Mouse (Mus musculus) adipose tissue, adult 10 weeks (tissue): ENCODE data around the gene Chml. TPM values are rescaled to one million over a fixed set of nuclear protein-coding genes. Genes with fewer than 3 reads are reported as not detected.

Experiments used
- polyA plus RNA-seq: library from polyadenylated mRNA; stranded (reverse); fragments of 350-450 nt; fragmentation: Illumina TruSeq; extraction: RNeasy Lipid Tissue Mini Kit (QIAGEN cat#74804); gene quantifications from one replicate; pipeline ENCODE4 v1.2.3, GENCODE M21; 2014; ENCODE audit warnings: low read depth, low replicate concordance

Chml gene
- polyA plus RNA-seq, result 3.6 TPM

DNA sequence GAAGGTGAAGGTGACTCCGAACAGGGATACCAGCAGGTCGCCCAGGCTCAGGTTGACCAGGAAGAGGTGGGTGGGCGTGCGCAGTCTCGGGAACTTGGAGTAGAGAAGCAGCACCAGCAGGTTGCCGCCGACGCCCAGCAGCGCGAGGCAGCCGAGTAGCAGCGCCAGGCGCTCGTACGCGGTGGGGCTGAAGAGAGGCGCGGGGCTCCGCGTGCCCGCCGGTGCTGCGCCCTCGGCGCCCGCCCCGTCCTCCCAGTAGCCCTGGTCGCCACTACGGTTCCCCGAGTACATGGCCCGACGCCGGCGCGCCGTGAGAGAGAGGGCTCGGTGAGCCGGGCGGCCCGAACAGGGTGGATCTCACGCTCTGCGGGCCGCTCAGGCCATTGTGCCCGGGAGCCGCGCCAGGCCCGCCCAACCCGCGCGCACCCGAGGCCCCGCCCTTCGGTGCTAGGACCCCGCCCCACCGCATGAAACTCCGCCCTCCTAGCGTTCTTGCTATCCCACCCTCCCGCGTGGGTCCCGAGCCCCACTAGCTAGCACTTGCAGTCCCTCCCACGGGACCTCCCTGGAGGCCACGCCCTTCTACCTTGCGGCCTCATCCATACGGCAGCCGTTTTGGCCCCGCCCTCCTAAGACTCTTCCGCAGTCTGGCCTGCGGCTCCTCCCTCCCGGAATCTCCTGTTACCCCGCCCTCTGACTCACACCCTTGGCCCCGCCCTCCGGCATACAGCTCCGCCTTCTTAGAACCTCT is at the start of gene Chml, which contains the start of gene Opn3:
Chml (minus strand) TSS at position 656 of the 751 bp plus-strand sequence.
Opn3 (minus strand) TSS at position 531 of the 751 bp plus-strand sequence.

DNA sequence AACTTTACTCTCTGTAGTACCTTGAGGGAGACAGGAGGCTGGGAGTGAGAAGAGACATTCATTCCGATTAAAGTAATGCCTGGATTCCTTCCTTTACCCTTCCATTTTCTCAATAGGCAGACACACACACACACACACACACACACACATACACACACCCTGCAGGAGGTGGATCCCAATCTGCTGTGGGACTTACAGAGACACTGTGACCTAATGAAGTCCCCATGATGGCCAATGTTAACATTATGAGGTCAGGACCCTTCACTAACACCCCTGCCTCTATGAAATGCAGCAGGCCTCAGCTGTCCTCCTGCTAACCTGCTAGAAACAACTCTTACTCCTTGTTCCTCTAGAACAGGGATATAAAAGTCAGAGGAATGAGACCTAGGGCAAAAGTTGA is 5.6 kb upstream of the Chml start, which contains the start of gene Wdr64:
Wdr64 (plus strand) TSS at position 301 of the 400 bp plus-strand sequence.

Other genes starting within 250 kb of the Chml start
- 3.1 TPM for gene Rgs7, start 200.4 kb downstream of the Chml start, polyA plus RNA-seq
- gene Kmo, start 72.5 kb downstream of the Chml start, polyA plus RNA-seq, result 2.7 TPM
- 73.4 TPM for gene Fh1, start 67.3 kb downstream of the Chml start, polyA plus RNA-seq
- gene Opn3, start 125 bp downstream of the Chml start, polyA plus RNA-seq, result 13.0 TPM
- 1.6 TPM for gene Wdr64, start 5.7 kb upstream of the Chml start, polyA plus RNA-seq
- 0.78 TPM for gene Exo1, start 187.7 kb upstream of the Chml start, polyA plus RNA-seq
- gene Gm38100, start 227.4 kb upstream of the Chml start, polyA plus RNA-seq, result not detected